Mouse (Mus musculus) heart, postnatal 10 days (tissue): Measurements from ENCODE around the gene Fam120b. TPM values are rescaled to one million over a fixed set of nuclear protein-coding genes. Genes with fewer than 3 reads are reported as not detected.

Source experiments
- DNase-seq, 2 experiments: peaks; one replicate each; pipeline ENCODE4 v3.0.0; 2021
- intact Hi-C: fragments of 180-260 bp; cut with DNase I; formaldehyde crosslinking; loops from one replicate; pipeline ENCODE4 v1.15.1; 2025
- total RNA-seq, 2 experiments: library from RNA; stranded (reverse); gene quantifications; 2 replicates each; pipeline ENCODE4 v1.2.3; 2021

Fam120b gene
- 10 to 100 TPM; 10.8 to 11.5 TPM for total RNA-seq

DNA sequence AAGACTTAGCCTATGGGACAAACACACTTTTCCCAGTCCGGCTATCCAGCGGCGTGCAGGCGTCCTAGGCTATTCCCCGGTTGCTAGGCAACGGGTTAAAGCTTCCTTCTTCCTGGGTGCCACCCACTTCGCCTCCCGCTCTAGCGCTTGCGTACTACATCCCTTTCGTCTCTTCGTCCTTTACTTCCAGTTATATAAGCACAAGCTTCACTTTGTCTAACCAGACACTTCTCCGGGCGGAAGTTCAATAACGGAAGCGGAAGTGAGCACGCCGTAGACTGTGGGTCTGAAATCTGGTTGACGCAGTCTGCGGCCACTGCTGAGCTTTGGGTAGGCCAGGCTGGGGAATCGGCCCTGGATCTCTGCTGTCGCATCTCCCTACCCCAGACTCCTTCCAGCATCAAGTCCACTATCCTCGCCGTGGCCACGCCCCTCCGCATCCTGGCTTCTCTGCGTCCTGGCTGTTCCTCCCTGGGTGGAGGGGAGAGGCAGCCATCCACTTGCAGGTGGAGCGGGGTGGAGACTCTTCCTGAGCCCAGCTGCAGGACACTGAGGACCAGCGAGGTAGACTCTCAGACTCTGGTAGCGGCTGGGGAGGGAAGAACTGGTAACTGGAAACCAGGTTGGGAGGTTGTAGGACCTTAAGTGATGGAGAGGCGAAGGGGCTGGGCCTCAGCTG, at the start of gene Fam120b:
TSS of gene Fam120b (plus strand) at position 206 of the 679 bp plus-strand sequence.
- intact Hi-C loops, result no loop called here
- peak; percentile 92 to 93 for DNase-seq

DNA sequence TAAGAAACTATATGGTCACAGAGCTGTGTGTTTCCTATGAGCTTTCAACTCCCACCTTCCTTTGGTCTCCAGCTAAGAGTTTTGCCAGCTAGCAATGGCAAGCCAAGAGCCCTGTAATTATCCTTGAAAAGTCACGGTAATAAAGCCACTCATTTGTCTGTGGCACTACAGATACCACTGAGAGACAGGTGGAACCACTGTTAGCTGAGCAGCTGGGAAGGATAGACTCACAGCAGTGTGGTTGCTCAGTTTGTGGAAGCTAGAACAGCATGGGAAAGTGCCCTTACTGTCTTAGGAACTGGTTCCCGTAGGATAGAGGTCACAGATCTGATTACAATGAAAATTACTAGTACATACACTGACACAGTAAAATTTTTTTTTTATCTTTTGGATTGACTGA, 45.9 kb upstream of the Fam120b start:
- no peak for DNase-seq
- intact Hi-C loops, result no loop called here

DNA sequence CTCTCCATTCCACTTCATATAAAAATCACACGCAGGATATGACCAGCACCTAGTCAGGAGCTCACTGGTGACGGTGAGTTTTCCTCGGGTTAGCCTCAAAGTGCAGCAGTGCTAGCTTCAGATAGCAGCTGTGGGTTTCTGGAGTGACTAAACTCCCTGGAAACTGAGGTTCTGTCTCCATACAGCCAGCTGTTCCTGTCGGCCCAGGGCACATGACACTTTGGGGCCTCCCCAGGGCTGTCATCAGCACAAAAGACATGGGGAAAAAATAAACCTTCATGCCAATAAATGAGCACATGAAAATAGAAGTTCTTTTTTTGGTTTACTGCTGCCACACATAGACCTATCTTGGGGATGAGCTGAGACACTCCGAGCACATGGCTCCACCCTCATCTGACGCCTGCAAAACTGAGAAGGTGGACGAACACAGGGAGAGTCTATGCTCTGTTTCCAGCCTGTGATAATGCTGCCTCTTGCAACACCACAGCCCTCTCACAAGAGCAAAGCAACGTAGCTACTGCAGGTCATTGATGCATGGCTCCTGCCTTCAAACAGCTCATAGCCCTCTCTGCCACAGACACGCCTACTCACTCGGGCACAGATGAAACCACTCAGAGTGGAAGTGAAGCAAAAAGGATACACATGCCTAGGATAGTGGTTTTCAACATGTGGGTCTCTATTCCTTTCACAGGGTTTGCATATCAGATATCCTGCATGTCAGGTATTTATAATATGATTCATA, 43.0 kb upstream of the Fam120b start:
- no peak for DNase-seq
- intact Hi-C loops, result no loop called here

DNA sequence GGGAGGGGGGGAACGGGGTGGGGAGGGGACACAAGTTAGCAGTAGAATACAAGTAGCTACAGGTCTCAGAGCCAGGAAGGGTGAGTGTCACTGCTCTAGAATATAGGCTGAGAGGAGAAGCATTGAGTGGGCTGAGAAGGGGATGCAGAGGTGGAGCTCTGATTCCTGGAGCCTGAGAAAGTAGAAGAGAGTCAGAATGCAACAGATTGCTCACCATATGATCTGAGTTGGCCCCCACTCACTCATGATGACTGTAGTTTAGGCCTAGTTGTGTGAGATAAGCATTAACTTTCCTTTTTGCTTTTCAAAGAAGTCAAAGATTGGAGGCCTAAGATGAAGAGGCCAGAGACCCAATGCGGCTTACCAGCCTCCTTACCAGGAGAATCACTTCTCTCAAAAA, 42.0 kb upstream of the Fam120b start:
- DNase-seq, result no peak
- intact Hi-C loops, result no loop called here

DNA sequence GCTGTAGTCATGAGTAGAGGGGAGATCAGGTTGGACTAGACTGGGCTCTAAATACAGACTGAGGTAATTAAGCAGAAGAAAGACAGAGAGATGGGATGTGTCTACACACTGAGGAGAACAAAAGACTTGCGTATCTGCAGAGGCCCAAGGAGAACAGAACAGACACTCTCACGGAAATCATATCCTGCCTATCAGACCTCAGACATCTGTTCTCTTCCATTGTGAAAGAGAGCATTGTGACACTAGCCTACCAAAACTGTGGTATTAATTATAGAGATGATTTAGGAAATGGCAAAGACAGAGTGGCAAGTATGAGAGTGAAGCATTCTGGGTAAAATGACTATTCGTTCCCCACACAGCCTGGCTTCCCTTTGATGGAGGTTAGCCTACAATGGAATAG, 40.9 kb upstream of the Fam120b start:
- intact Hi-C loops, result no loop called here
- DNase-seq, result no peak

DNA sequence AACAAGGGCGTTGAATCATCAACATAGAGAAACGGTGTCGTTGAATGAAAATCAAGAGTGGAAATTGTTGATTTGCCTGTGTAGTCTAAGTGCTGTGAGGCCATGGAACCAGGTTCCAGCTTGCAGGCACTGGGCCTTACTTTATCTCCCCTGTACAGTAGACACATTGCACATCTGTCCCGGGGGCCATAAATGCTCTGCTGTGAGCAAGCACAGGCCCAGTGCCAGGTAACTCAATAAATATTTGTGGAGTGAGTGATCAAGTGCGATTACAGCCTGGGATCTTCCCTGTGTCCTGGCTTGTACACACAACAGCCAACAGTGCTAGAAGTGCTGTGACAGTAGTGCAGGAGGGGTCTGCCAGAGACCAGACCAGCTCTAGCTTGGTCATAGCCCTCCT, 39.5 kb upstream of the Fam120b start:
- DNase-seq, result no peak
- intact Hi-C loops, result no loop called here

DNA sequence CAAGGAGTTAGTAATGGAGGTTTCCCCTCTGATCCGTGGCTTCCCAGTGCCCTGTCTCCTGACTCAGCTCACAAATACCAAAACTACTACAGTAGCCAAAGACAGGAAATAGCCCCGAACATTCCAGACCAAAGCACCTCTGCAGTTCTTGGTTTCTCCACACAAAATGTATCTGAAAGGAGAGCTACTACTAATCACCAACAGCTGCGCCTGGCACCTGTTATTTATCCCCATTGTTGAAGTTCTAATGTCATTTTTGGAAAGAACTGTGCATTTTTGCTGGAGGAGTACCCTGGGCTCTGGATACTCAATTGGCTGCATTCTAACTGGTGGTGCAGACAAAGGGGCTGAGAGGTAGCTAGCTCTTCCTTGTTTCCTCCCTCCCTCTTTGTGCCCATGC, 38.9 kb upstream of the Fam120b start:
- intact Hi-C loops, result no loop called here
- no peak for DNase-seq

DNA sequence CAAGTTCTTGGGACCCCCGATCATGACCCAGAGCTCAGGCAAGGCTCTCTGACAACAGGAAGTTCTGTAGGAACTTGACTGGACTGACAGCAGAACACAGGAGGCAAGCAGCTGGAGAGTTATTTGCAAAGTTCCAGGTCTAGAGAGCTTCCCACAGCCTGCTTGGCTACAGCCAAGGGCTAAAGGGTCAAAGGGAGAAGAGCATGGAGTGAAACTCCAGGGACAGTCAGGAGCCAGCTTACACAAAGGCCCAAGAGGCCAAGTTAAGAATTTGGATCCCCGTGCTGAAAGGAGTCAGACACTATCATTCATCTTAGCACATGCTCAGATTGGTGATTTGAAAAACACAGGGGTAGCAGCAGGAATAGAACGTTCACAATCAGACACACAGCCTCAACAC, 32.3 kb upstream of the Fam120b start:
- DNase-seq, result no peak
- intact Hi-C loops, result no loop called here

DNA sequence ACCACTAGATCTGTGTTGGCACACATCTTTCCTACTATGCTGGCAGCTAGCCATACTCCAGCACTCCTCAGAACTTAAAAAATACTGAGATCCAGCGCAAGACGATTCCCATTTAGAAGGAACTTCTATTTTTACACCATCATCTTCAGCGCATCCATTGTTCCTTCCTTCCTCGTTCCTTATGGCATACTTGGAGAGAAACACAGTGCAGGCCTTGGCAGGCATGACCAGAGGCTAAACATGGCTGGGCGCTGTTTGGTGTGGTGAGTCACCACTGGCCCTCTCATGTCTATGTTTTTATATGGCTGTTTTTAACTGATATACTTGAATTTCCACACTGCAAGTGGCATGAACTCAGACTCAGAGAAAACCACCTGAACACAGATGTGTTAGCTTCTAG, 30.4 kb upstream of the Fam120b start:
- peak; percentile 57 to 58 for DNase-seq
- intact Hi-C loops, result no loop called here

DNA sequence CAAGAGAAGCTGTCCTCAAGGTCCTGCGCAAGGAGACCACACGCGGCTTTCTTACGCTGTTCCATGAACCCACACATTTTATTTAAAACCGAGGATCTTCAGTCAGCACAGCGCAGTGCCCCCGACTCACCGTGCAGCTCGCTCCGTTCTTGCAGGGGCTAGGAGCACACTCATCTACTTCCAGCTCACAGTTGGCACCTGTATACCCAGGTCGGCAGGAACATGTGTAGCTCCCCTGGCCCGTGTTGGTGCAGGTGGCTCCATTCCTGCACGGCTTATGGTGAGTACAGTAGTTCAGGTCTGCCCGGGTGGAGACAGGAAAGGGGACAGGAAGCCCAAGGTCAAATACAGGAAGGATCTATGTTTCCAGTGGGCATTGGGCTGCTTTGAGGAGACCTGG, 25.6 kb upstream of the Fam120b start:
- intact Hi-C loops, result no loop called here
- no peak for DNase-seq

DNA sequence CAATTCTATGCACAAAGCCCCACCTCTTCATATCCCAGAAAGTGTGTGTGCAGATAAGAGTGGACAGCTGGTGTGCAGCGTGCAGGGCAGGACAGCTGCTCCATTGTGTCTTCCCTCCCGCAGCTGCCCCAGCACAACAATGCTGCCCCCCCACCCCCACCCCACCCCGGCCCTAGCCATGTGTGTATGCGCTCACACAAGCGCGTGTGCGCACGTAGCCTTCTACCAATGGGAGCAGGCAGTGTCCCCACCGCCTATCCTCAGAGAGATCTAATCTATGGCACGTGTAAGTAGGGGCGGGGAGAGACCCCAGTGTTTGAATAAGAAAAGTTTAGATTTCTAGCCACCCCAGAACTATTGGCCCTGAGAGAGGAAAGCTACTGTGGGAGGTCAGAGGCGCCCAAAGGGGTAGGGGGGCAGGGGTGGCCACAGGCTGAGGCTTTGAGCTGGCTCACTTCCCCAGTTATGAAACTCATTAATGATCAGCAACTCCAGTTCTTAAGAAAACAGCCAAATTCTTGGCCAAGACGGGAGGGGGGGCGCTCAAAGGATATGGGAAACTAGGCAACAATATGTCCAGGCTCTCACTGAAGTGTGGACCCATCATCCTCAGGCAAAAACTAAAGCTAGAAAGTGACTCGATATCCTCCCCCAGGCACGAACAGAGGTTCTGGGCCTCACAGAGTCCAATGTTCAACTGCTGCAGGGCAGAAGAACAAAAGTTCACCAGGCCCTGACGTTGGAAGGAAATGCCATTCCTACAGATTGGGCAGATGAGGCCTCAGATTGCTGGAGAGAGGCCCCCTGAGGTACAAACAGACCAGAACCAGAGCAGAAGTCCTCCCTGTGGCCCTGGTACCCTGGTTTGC, 23.8 kb upstream of the Fam120b start:
- peak in 1 of 2 experiments; percentile 6 for DNase-seq
- intact Hi-C loops, result no loop called here

DNA sequence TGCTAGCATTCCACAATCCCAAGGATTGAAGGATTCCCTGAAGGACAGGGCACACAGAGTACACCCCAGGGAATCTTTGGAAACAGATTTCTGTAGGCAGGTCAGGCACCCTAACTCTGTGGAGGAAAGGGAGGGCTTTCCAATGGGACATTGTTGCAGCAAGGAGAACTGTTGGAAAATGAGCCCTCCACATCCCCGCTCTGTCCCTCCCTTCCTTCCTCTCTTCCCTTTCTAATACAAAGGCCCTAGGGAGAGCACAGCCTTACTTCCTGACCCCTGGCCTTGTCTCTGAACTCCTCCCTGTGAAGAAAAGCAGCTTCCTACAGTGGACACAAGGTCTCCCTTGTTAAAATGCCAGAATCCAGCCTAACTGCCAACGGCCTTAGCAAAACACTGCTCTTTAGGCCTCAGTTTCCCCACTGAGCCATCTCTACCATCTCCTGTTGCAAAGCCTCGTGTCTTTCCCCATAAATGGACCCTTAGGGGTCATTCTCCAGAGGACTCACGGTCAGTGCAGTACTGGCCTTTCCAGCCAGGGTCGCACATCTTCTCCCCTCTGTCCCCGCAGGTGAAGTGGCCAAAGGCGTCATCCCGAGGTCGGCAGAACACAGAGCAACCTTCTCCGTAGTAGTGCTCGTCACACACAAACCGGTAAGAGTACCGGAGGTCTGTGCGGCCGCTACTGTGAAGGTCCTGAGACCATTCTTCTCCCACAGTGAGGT, 22.9 kb upstream of the Fam120b start:
- peak; percentile 25 to 35 for DNase-seq
- intact Hi-C loops, result no loop called here

DNA sequence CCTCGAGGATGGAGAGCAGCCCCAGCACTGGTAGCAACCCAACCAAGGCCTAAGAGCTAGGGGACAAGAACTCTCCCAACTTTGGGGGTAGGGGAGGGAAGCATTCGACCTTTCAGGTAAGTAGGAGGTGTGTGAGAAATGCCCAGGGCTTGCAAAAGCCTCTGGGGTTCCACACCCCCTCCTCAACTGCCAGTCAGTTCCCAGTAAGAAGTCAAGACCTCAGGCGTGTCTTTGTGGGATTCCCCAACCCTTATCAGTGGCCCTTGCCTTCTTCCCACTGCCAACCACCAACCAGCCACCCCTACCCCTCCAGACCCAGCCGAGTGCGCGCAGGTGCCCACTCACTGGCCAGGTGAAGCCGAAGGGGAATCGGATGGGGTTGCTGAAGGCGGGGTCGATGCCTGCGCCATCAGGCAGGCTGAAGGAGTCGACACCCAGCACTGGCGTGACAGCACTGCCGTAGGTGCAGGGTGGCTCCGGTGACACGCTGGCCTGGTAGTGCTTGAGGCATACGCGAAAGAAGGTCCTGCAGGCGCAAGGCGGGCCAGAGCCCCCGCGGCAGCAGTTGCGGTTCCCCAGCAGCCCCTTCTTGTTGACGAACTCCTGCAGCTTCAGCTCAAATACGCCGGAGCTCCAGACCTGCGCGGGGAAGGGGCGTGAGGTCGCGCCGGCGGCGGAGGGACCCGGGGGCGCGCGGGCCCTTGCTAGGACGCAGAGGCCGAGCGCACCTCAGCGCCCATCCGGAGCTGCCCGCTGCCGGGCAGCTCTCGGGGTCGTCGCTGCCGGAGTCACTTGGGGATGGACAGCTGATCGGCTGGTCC, 21.5 kb upstream of the Fam120b start:
- DNase-seq, result peak in 1 of 2 experiments; percentile 16
- intact Hi-C loops, result no loop called here

DNA sequence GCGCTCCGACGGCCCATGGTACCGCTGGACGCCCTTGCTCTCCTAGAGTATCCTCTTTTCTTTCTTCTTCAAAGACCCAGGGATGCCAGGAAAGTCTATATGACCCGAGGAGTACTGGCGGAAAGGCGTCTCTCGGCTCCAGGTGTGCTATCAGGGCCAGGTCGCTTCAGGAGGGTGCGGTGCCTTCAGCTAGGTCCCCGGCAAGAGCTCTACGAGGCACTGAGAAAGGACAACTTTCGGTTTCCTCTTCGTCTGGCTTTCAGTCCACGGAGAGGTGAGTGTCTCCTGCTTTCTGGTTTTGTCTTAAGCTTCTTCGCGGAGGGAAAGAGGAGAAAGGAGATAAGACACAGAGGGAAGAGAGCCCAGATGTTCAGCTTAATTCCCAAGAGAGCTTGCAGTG, 20.8 kb upstream of the Fam120b start:
- intact Hi-C loops, result no loop called here
- DNase-seq, result peak in 1 of 2 experiments; percentile 7

DNA sequence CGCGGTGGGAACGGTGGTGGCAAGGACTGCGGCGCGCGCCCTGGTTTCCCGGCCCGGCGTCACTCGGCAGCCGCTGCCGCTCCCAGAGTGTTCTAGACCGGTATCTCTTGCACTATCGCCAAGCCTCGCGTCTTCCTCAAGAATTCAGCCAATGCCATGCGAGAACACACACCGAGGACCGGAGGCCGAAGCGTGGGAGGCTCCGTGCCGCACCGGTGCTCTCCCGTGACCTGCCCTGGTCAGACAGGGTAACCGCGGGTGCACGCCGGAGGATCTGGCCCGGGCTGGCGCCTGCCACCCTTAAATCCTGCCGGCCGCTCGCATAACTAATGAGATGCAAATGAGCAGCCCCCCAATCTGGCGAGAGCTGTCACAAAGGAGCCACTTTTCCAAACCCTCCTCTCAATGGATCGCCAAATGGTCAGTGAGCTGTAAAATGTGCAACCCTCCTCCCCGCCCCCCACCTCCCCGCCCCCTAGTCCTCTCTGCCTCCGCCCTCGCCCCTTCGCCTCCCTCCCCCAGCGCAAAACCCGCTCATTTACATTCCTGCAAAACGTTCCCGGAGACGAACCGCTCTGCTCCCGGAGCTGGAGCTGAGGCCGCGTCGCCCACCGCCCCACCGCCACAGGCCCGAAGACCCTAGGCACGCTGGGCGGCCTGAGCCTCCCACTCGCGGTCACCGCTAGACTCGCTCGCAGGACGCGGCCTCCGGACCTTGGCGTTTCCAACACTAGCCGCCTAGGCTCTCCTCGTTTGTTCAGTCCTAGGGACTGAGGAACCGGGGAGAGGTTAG, 20.1 kb upstream of the Fam120b start:
- intact Hi-C loops, result loop anchor here (2.0 kb wide), 2 partner anchors 91 to 185 kb away; no protein-coding TSS in a partner anchor
- DNase-seq, result peak; percentile 68 to 76

DNA sequence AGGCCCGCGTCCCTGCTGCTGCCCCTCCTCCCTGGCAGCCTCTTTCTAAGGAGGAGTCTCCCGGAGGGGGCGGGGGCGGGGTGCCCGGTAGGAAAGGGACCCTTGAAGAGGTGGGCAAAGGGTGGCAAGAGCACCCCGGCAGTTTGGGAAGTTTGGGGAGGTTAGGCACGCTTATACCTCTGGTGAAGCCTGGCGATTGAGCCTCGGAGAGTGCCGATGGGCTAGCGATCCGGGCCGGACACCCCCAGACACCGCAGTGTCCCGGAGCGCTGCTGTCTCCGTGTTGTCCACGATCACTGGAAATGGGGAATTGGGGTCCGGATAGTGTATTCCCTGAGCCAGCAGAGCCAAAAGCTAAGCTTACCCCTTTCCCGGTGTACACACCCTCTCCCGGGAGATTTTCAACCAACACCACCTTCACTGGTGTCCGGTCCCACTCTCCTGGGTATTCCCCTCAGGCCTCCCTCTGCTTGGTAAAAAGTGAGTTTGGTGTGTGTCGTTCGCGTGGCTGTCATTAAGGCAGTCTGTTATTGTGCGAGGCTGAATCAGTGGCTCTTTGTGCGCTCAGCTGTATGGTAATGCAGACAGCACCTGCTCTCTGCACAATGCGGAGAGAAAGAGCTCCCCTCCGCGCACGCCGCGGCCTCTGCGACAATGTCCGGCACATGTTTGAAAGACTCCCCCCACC, 19.4 kb upstream of the Fam120b start, which contains the start of gene Dll1:
TSS of gene Dll1 (minus strand) at position 379 of the 688 bp plus-strand sequence.
- intact Hi-C loops, result loop anchor here (1.0 to 2.0 kb wide), 3 partner anchors 92 to 307 kb away; no protein-coding TSS in a partner anchor
- DNase-seq, result peak; percentile 34 to 35

DNA sequence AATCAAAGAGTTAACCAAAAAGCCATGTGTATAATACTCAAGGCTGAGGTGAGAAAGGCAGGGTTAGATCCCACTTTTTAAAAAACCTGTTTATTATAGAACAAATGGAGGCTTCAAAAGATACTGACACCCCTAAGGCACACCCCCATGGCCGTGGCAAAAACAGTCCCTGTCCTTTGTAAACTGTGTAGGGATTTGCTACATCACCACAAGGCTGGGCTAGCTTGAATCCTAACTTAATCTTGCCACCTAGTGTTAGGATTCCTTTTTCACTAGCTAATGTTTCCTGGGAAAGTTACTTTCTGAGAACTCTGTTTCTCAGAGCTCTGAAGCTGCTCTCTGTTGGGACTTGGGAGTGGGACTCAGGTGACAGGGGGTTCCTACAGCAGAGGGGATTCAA, 18.1 kb upstream of the Fam120b start:
- DNase-seq, result peak; percentile 47 to 52
- intact Hi-C loops, result loop anchor here (1.0 to 2.0 kb wide), 4 partner anchors 93 to 313 kb away; no protein-coding TSS in a partner anchor
